Mouse (Mus musculus) erythroid progenitor cell, adult 5-6 weeks (primary cell): Measurements from ENCODE around the gene Gm10198. TPM values are rescaled to one million over a fixed set of nuclear protein-coding genes. Genes with fewer than 3 reads are reported as not detected.
A peak's percentile ranks its signal among the peaks of the same experiment; 100 is the strongest.

Source experiments
- ATAC-seq: replicated peaks from 2 replicates; pipeline ENCODE4 v1.8.0; 2016; ENCODE audit warnings: moderate number of reproducible peaks, mild to moderate bottlenecking, moderate TSS enrichment, inconsistent platforms; ENCODE audit not compliant: poor library complexity, low FRiP score, severe bottlenecking
- total RNA-seq, 2 experiments: library from RNA; stranded (forward) in 1 of 2; stranded (reverse) in 1 of 2; fragments of 150-400 nt in 1 of 2; fragments of 186-747, 209-891 nt in 1 of 2; gene quantifications; 2 replicates each; pipeline versions ENCODE4 v1.2.3 to v1.2.4; 2015 to 2017; ENCODE audit warnings: low replicate concordance in 2 of 2

Gm10198 gene
- total RNA-seq (2015; ENCODE audit: low replicate concordance) (not detected in 2 replicates), total RNA-seq (2017; ENCODE audit: low replicate concordance) (not detected in 2 replicates)

GRCm38 (mm10) chr13:111592485-111592884 lies at the start of gene Gm10198:
Gm10198 (plus strand) TSS chr13:111592785.
- no peak for ATAC-seq

DNA sequence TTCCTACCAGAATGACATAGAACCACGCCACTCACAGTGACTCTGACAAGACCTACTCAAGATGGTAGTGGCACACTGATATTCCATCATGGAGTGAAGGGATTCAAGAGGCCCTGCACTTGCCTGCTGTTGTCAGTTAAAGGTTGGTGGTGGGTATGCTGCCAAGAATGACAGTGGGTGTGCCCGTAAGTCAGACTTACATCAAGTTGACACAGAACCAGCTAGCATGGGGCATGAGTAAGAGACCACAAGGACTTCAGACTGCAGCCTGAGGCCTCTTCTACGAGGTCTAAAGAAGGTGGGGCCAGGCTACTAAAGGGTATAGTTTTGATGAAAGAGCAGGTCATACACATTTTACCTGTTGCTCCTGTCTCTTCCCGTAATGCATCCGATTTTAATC lies 47.3 kb upstream of the Gm10198 start:
- no peak for ATAC-seq

DNA sequence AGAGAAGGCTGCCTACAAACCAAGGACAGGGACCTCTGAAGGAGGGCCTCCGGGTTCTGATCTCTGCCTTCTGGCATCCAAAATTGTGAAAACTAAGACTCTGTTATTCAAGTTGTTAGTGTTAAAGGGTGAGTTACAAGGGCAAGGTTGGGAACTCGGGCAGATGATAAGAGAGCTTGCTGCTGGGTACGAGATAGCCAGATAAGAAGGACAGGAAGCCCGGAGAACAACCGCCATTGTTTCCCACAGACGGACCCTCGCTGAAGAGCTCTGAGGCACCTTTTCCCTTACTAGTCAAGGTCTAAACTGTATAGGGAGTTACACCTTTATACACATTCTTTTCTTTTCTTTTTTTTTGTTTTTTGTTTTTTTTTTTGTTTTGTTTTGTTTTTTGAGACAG lies 39.8 kb upstream of the Gm10198 start:
- ATAC-seq, result no peak

DNA sequence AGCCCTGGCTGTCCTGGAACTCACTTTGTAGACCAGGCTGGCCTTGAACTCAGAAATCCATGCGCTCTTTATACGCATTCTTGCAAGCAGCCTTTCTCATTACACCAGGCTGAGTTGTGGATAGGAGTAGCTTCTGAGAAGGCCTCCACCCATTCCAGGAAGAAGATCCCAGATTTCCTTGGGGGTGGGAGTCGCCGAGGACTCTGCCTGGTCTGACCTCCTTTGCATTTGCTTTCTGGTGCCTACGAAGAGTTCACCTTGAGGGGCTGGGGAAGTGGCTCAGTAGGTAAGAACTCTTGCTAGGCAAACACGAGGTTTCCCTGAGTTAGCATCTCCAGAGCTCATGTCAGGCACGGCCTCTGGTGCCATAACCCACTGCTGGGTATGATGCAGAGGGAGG lies 39.4 kb upstream of the Gm10198 start:
- ATAC-seq, result no peak

DNA sequence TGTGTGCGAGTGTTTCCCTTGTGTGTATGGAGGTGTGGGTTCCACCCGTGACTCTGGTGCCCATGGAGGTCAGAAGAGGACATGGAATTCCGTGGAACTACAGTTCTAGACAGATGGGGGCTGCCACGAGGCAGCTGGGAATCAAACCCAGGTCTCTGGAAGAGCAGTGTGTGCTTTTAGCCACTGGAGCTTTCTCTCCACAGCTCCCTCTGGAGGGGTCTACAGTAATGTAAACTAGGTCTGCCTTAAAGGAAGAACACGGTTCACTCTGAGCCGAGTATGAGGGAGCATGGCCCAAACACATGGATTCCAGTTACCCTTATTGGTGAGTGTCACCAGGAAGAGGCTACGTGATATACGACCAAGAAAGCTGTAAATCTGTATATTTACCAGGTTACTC lies 38.6 kb upstream of the Gm10198 start:
- no peak for ATAC-seq

DNA sequence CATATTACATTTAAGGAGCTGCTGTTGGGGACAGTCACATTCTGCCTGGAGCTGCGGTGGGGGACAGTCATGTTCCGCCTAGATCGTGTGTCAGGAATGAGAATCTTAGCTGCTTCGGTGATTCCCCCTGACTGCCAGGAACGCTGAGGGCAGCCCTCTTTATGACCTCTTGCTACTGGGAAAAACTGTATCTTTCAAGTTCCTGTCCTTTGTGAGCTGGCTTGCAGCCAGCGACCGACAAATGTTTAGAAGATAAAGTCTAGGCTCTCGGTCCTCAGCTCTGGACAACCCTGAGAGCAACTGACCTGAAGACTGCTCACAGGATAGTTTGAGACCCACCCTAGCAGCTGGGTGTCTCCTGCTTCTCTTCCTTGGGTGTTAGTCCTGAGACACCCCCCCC lies 37.3 kb upstream of the Gm10198 start:
- peak; percentile 75 for ATAC-seq

- peak; percentile 74 for ATAC-seq
These were observed 36.2 kb upstream of the Gm10198 start for GRCm38 (mm10) chr13:111556375-111556774.

DNA sequence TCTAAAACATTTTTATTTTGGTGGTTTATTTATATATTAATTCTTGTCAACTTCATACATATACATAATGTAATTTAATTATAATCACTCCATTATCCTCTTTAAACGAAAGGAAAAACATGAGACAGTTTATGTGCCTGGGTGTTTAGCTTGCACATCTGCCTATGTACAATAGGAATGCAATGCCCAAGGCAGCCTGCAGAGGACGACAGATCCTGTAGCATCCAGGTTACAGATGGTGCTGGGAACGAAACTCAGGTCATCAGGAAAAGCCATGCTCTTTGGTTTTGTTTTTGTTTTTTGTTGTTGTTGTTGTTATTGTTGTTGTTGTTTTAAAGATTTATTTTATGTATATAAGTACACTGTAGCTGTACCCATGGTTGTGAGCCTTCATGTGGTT lies 32.4 kb upstream of the Gm10198 start:
- ATAC-seq, result no peak

DNA sequence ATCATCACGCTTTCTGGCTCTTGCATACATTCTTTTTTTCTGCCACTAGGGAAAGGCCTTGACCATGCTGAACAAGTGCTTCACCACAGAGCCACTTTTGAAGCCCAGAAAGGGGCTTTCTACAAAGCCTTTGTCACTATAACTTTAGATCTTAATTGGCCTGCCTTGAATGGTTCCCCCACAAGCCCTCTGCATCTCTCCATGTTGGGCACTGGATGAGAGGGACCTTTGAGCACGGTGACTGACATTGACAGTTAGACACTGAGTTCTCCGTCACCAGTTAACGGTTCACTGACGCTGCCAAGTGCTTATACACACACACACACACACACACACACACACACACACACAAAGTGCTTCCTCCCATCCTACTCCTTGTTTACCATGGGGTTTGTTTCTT lies 30.0 kb upstream of the Gm10198 start:
- ATAC-seq, result no peak

DNA sequence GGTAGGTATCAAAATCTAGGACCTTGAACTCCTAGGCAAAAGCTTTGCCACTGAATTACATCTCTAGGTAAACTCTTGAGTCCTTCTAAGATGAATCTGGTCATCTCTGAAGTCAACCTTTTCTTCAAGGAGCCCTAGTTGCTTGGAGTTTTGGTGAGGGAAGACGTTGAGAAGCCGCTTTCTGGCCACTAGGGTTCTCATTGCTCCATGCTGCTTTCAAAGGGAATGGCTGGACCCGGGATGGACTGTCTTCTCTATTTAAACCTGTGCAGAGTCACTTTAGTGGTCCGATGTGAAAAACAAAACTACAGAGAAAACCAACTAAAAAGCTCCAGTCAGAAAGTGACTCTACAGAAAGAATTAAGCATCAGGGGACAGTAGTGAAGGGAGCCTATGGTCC lies 18.4 kb upstream of the Gm10198 start:
- no peak for ATAC-seq

DNA sequence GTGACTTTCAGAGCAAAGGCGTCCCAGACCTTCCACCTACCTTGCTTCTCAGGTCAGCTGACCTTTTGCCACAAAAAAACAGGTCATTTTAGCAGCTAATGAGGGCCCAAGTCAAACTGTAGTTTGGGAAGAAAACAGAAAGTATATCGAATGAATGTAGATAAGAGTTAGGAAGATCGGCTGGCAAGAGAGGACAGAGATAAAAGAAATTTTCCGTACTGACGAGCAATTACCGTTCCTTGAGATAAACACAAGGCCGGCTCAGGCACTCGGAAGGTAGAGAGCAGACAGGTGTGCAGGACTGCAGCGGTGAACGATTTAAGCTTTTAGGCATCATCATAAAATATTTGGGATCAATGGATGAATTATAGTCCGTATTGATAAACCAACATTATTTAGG lies 15.4 kb upstream of the Gm10198 start:
- ATAC-seq, result peak; percentile 46; the same call in 1 of the 2 replicates

- ATAC-seq, result peak; percentile 68
These were observed 12.5 kb upstream of the Gm10198 start for GRCm38 (mm10) chr13:111580054-111580453.

DNA sequence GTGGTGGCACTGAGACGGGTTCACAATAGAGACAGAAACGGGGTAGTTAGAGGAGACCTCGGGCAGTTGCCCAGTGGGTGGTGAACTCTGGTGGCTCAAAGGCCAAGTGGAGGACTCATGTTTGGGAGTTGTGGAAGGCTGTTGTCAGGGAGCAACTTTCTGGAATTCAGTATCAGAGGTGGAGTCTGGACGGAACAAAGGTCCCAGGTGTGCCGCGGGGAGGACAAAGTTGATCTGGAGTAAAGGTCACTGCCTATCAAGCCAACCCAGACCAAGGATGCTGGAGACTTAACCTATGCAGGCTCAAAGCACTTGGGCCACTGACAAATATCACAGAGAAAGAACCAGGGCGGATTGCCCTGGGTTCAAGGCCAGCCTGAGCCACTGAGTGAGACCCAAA lies 5.5 kb downstream of the Gm10198 start:
- ATAC-seq, result no peak

- ATAC-seq, result no peak
These were observed 8.8 kb downstream of the Gm10198 start for GRCm38 (mm10) chr13:111601383-111601782.

DNA sequence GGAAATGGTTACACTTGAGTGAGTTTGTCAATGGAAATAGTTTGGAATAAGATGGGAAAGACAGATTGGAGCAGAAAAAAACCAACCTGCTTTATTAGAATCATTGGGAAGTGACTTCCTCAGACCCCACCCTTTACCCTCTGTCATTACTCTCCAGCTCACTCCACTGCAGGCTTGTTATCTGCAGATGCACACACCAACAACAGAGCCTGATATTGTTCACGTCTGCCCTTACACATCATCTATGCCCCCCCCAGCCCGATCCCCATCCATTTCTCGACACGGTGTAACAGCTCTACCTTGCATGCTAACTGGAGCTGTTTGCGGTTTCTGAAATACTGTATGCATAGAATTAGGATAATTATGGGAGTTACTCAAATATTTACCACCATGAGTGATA lies 12.2 kb downstream of the Gm10198 start:
- peak; percentile 77 for ATAC-seq

- ATAC-seq, result no peak
These were observed 23.9 kb downstream of the Gm10198 start for GRCm38 (mm10) chr13:111616168-111617125.

DNA sequence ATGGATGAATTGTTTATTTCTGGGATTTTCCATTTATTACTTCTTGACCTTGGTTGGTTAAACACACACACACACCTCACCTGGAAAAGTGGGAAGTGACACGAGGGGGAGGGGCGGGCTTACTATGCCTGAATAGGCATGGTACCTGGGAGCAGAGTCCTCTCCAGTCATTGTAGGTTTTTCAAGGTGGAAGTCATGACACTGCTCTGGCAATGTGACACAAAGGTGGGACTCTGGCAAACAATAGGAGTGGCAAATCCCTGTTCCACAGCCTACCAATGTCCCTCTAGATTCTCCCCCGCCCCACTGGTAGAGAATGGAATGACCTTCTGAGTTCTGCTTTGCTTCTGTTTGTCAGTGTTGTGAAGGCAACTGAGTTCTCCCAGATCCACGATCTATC lies 27.8 kb downstream of the Gm10198 start:
- ATAC-seq, result no peak

DNA sequence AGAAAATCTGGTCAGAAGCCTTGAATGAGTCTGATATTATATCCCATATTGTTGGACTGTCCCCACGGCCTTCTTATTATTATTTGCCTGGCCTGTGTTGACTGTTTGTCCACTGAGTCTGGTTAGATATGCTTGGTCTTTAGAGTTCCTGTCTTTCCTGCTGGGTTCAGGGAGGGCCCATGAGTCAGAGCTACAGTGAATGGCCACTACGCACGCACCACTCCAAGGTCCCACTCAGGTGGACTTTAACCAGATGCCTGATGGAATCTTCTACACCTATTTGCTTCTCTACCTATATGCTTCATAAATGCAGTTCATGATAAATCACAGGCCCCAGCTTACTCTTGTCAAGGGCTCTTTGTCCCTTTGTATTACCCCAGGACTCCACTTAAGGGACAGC lies 29.8 kb downstream of the Gm10198 start:
- no peak for ATAC-seq

- ATAC-seq, result no peak
These were observed 30.5 kb downstream of the Gm10198 start for GRCm38 (mm10) chr13:111623112-111623511.

DNA sequence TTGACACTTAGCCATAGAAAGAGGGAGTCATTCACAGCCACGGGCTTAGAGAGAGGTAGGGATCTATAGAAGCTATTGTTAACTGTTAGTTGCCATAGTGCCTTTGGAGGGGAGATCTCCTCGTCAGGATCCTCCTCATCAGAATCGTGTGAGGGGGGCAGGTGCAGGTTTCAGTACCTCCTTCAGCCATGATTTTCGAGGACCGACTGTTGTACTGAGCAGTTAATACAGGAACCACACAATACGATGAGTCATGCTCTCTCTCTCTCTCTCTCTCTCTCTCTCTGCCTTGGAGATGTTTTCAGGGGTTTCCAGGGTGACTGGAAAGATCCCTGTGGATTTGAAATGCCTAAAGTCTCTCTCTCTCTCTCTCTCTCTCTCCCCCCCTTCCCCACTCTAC lies 31.5 kb downstream of the Gm10198 start:
- ATAC-seq, result no peak
